Mouse (Mus musculus) midbrain, embryonic 14.5 days (tissue): ENCODE data around the gene Oas1a. TPM values are rescaled to one million over a fixed set of nuclear protein-coding genes. Genes with fewer than 3 reads are reported as not detected.
"Not testable (repeated sequence)": the region's sequence is repeated elsewhere in the genome, so short reads cannot be mapped to it uniquely, and the experiment has no call there.

Experiments used
- ATAC-seq: fragments of 200-750 bp; cut with Nextera tagmentation; 2 replicates; pipeline ENCODE4 v1.8.0; 2017; ENCODE audit warnings: moderate number of reproducible peaks, moderate library complexity; ENCODE audit not compliant: low FRiP score, low TSS enrichment
- DNase-seq: peaks from one replicate; pipeline ENCODE4 v3.0.0-alpha.2; 2015
- H3K27ac ChIP-seq: fragments of 300-500 bp; sonication (generic); replicated peaks from 2 replicates; pipeline ENCODE4 v1.5.1; 2014; ENCODE audit warnings: mild to moderate bottlenecking, low read depth, low read length, moderate library complexity
- H3K27me3 ChIP-seq: fragments of 300-500 bp; sonication (generic); 2 replicates; pipeline ENCODE4 v1.6.1; 2014; ENCODE audit warnings: low read length, control low read depth, mixed read lengths; ENCODE audit not compliant: control insufficient read depth, insufficient read depth
- H3K36me3 ChIP-seq: fragments of 300-500 bp; sonication (generic); 2 replicates; pipeline ENCODE4 v1.6.1; 2014; ENCODE audit warnings: low read length, control low read depth; ENCODE audit not compliant: control insufficient read depth, insufficient read depth
- H3K4me1 ChIP-seq: fragments of 300-500 bp; sonication (generic); 2 replicates; pipeline ENCODE4 v1.6.1; 2014; ENCODE audit warnings: mild to moderate bottlenecking, antibody characterized with exemption, low read length, control low read depth; ENCODE audit not compliant: control insufficient read depth, insufficient read depth
- H3K4me2 ChIP-seq: fragments of 300-500 bp; sonication (generic); 2 replicates; pipeline ENCODE4 v1.6.1; 2014; ENCODE audit warnings: mild to moderate bottlenecking, low read length, moderate library complexity
- H3K4me3 ChIP-seq: fragments of 300-500 bp; sonication (generic); replicated peaks from 2 replicates; pipeline ENCODE4 v1.5.1; 2014; ENCODE audit warnings: low read depth, low read length
- H3K9ac ChIP-seq: fragments of 300-500 bp; sonication (generic); replicated peaks from 2 replicates; pipeline ENCODE4 v1.6.1; 2014; ENCODE audit warnings: mild to moderate bottlenecking, low read length, moderate library complexity
- H3K9me3 ChIP-seq: fragments of 300-500 bp; sonication (generic); 2 replicates; pipeline ENCODE4 v1.6.1; 2016; ENCODE audit warnings: low read length, control low read depth, mixed read lengths; ENCODE audit not compliant: control insufficient read depth
- WGBS: fragments of 180-500 bp; shearing (Covaris S2); extraction: QIAGEN DNeasy Blood & Tissue Kit; methylation state at CpG from one replicate; pipeline ENCODE4 v1.1.7; 2014; 5-methylcytosine and 5-hydroxymethylcytosine counted together
- polyA plus RNA-seq: library from polyadenylated mRNA; unstranded; fragments of >200 nt; fragmentation: Nextera tagmentation; extraction: Ambion mirVana; gene quantifications from 2 replicates; pipeline ENCODE4 v1.2.1, GENCODE M21; 2014

Oas1a gene
- polyA plus RNA-seq, 1 experiment from 2014 or later = 3.1 TPM

- H3K9me3 ChIP-seq, H3K36me3 ChIP-seq, DNase-seq, ATAC-seq, H3K4me2 ChIP-seq, H3K27me3 ChIP-seq, H3K27ac ChIP-seq, H3K4me1 ChIP-seq, H3K4me3 ChIP-seq, H3K9ac ChIP-seq: not testable (repeated sequence)
- WGBS = 92% methylated on average over 4 of the region's 4 CpGs
Measured at GRCm38 (mm10) chr5:120924520-120924919, 17.2 kb upstream of the Oas1a start.

- Histone ChIP-seq H3K4me1 (no peaks in the 10 kb centered on the region), H3K4me2 (no peak overlapping the region), H3K27ac (no peak overlapping the region), H3K9me3 (no peaks in the 10 kb centered on the region), H3K4me3 (no peak overlapping the region), H3K36me3 (no peaks in the 10 kb centered on the region), H3K9ac (no peak overlapping the region), H3K27me3 (no peaks in the 10 kb centered on the region)
- 84% methylated on average over 4 of the region's 4 CpGs for WGBS
- no peak for ATAC-seq
- no peak for DNase-seq
Measured at GRCm38 (mm10) chr5:120923969-120924368, 16.6 kb upstream of the Oas1a start.

GRCm38 (mm10) chr5:120920296-120920695 is 13.0 kb upstream of the Oas1a start:
- no peak overlapping the region for H3K4me2 ChIP-seq
- no peak overlapping the region for H3K27ac ChIP-seq
- ATAC-seq = no peak
- no peak overlapping the region for H3K4me3 ChIP-seq
- DNase-seq = no peak
- H3K9me3 ChIP-seq = no peaks in the 10 kb centered on the region
- no peak overlapping the region for H3K9ac ChIP-seq
- 86% methylated on average over 3 of the region's 3 CpGs for WGBS
- no peaks in the 10 kb centered on the region for H3K4me1 ChIP-seq
- no peaks in the 10 kb centered on the region for H3K36me3 ChIP-seq
- no peaks in the 10 kb centered on the region for H3K27me3 ChIP-seq

GRCm38 (mm10) chr5:120919156-120919935 is 12.0 kb upstream of the Oas1a start:
- not testable (repeated sequence) for H3K4me3 ChIP-seq, H3K36me3 ChIP-seq, H3K9ac ChIP-seq, H3K27me3 ChIP-seq, DNase-seq, ATAC-seq, H3K9me3 ChIP-seq, H3K4me1 ChIP-seq, H3K4me2 ChIP-seq, H3K27ac ChIP-seq
- WGBS = 75% methylated on average over 2 of the region's 2 CpGs

- DNase-seq, H3K36me3 ChIP-seq, H3K27ac ChIP-seq, H3K9me3 ChIP-seq, H3K27me3 ChIP-seq, H3K4me3 ChIP-seq, H3K4me1 ChIP-seq, ATAC-seq, H3K9ac ChIP-seq, H3K4me2 ChIP-seq: not testable (repeated sequence)
- WGBS = 52% methylated on average over 8 of the region's 8 CpGs
Measured at GRCm38 (mm10) chr5:120914204-120914603, 6.9 kb upstream of the Oas1a start, which contains the start of gene Oas1d. Gene Oas1d (plus strand): TSS chr5:120914536.

GRCm38 (mm10) chr5:120908196-120908920 is 1.0 kb upstream of the Oas1a start:
- Histone ChIP-seq H3K27me3 (no peaks in the 10 kb centered on the region), H3K9me3 (no peaks in the 10 kb centered on the region), H3K4me3 (no peak overlapping the region), H3K4me2 (no peak overlapping the region), H3K27ac (no peak overlapping the region), H3K9ac (no peak overlapping the region), H3K4me1 (no peaks in the 10 kb centered on the region), H3K36me3 (no peaks in the 10 kb centered on the region)
- no peak for ATAC-seq
- no peak for DNase-seq
- WGBS = 46% methylated on average over 7 of the region's 7 CpGs

- ATAC-seq (no peak), DNase-seq (no peak)
- H3K4me2 ChIP-seq = no peak overlapping the region
- no peak overlapping the region for H3K4me3 ChIP-seq
- H3K9ac ChIP-seq = no peak overlapping the region
- no peaks in the 10 kb centered on the region for H3K36me3 ChIP-seq
- WGBS = 91% methylated on average over 5 of the region's 5 CpGs
- no peak overlapping the region for H3K27ac ChIP-seq
- H3K4me1 ChIP-seq = no peaks in the 10 kb centered on the region
- no peaks in the 10 kb centered on the region for H3K27me3 ChIP-seq
- H3K9me3 ChIP-seq = no peaks in the 10 kb centered on the region
Measured at GRCm38 (mm10) chr5:120902056-120902455, 5.3 kb downstream of the Oas1a start.

GRCm38 (mm10) chr5:120900666-120901065 is 6.7 kb downstream of the Oas1a start:
- H3K27ac ChIP-seq = no peak overlapping the region
- no peak for ATAC-seq
- no peaks in the 10 kb centered on the region for H3K36me3 ChIP-seq
- H3K4me2 ChIP-seq = no peak overlapping the region
- 56% methylated on average over 1 of the region's 1 CpGs for WGBS
- no peaks in the 10 kb centered on the region for H3K4me1 ChIP-seq
- H3K9me3 ChIP-seq = no peaks in the 10 kb centered on the region
- H3K4me3 ChIP-seq = no peak overlapping the region
- no peak for DNase-seq
- no peak overlapping the region for H3K9ac ChIP-seq
- no peaks in the 10 kb centered on the region for H3K27me3 ChIP-seq

GRCm38 (mm10) chr5:120898726-120899125 is 8.6 kb downstream of the Oas1a start:
- no peak for ATAC-seq

More at GRCm38 (mm10) chr5:120898726-120899125, 8.6 kb downstream of the Oas1a start:
- no peak for DNase-seq
- Histone ChIP-seq H3K4me2 (no peak overlapping the region), H3K9ac (no peak overlapping the region), H3K9me3 (no peaks in the 10 kb centered on the region), H3K36me3 (no peaks in the 10 kb centered on the region), H3K27ac (no peak overlapping the region), H3K4me3 (no peak overlapping the region), H3K27me3 (no peaks in the 10 kb centered on the region), H3K4me1 (no peaks in the 10 kb centered on the region)
